Mouse (Mus musculus) intestine, embryonic 16.5 days (tissue): ENCODE data around the gene Psd. TPM values are rescaled to one million over a fixed set of nuclear protein-coding genes. Genes with fewer than 3 reads are reported as not detected.

ENCODE experiments used
- ATAC-seq: fragments of 200-750 bp; cut with Nextera tagmentation; 2 replicates; pipeline ENCODE4 v1.8.0; 2017; ENCODE audit warnings: moderate TSS enrichment, moderate library complexity
- H3K27ac ChIP-seq: fragments of 300-500 bp; sonication (generic); 2 replicates; pipeline ENCODE4 v1.5.1; 2014; ENCODE audit warnings: mild to moderate bottlenecking, low read length
- H3K27me3 ChIP-seq: fragments of 300-500 bp; sonication (generic); replicated peaks from 2 replicates; pipeline ENCODE4 v1.6.1; 2014; ENCODE audit warnings: low read length, control low read depth, mixed read lengths; ENCODE audit not compliant: control insufficient read depth, insufficient read depth
- H3K36me3 ChIP-seq: fragments of 300-500 bp; sonication (generic); 2 replicates; pipeline ENCODE4 v1.6.1; 2014; ENCODE audit warnings: low read length, control low read depth; ENCODE audit not compliant: control insufficient read depth, insufficient read depth
- H3K4me1 ChIP-seq: fragments of 300-500 bp; sonication (generic); 2 replicates; pipeline ENCODE4 v1.6.1; 2014; ENCODE audit warnings: low read length, control low read depth, mixed read lengths; ENCODE audit not compliant: control insufficient read depth, insufficient read depth
- H3K4me2 ChIP-seq: fragments of 300-500 bp; sonication (generic); 2 replicates; pipeline ENCODE4 v1.6.1; 2014; ENCODE audit warnings: low read depth, low read length, control low read depth
- H3K4me3 ChIP-seq: fragments of 300-500 bp; sonication (generic); 2 replicates; pipeline ENCODE4 v1.5.1; 2014; ENCODE audit warnings: mild to moderate bottlenecking, low read length
- H3K9ac ChIP-seq: fragments of 300-500 bp; sonication (generic); 2 replicates; pipeline ENCODE4 v1.6.1; 2014; ENCODE audit warnings: low read depth, low read length
- H3K9me3 ChIP-seq: fragments of 300-500 bp; sonication (generic); 2 replicates; pipeline ENCODE4 v1.6.1; 2016; ENCODE audit warnings: low read length, control low read depth; ENCODE audit not compliant: control insufficient read depth
- WGBS: fragments of 180-500 bp; shearing (Covaris S2); extraction: QIAGEN DNeasy Blood & Tissue Kit; methylation state at CpG from one replicate; pipeline ENCODE4 v1.1.7; 2014; 5-methylcytosine and 5-hydroxymethylcytosine counted together
- polyA plus RNA-seq: library from polyadenylated mRNA; unstranded; fragments of >200 nt; fragmentation: Nextera tagmentation; extraction: Ambion mirVana; gene quantifications from 2 replicates; pipeline ENCODE4 v1.2.1, GENCODE M21; 2015

Gene Psd
- polyA plus RNA-seq, 1 experiment from 2014 or later, result 13.2 TPM

- no peak; the same call in 1 of the 2 replicates for ATAC-seq
- H3K9me3 ChIP-seq, result no peaks in the 10 kb centered on the region
- peak overlapping the region; percentile 51; the same call in 1 of the 2 replicates for H3K4me2 ChIP-seq
- peaks cover 16% of the 10 kb centered on the region for H3K4me1 ChIP-seq
- WGBS, result 77% methylated on average over 7 of the region's 7 CpGs
- H3K27ac ChIP-seq, result peak overlapping the region; percentile 45
- H3K27me3 ChIP-seq, result peaks cover 3% of the 10 kb centered on the region; the same call in 1 of the 2 replicates
- peak overlapping the region; percentile 62; the same call in 1 of the 2 replicates for H3K9ac ChIP-seq
- H3K36me3 ChIP-seq, result no peaks in the 10 kb centered on the region
- no peak overlapping the region for H3K4me3 ChIP-seq
Measured at GRCm38 (mm10) chr19:46339287-46339971, 12.5 kb upstream of the Psd start.

- Histone ChIP-seq H3K27me3 (peaks cover 3% of the 10 kb centered on the region; the same call in 1 of the 2 replicates), H3K36me3 (no peaks in the 10 kb centered on the region), H3K9ac (peak overlapping the region; percentile 62), H3K4me1 (peaks cover 16% of the 10 kb centered on the region), H3K9me3 (no peaks in the 10 kb centered on the region), H3K4me3 (peak overlapping the region; percentile 85), H3K4me2 (peak overlapping the region; percentile 51), H3K27ac (peak overlapping the region; percentile 39)
- 50% methylated on average over 6 of the region's 6 CpGs for whole genome bisulfite sequencing
- ATAC-seq, result peak; percentile 9
Measured at GRCm38 (mm10) chr19:46338942-46339286, 12.0 kb upstream of the Psd start.

GRCm38 (mm10) chr19:46338331-46338936 is 11.5 kb upstream of the Psd start, which contains the start of gene Cuedc2:
Cuedc2 (minus strand) TSS chr19:46338702.
- Histone ChIP-seq H3K4me2 (peak within 1 kb of the TSS; percentile 81), H3K27ac (peak within 1 kb of the TSS; percentile 45), H3K36me3 (no peaks in the 10 kb centered on the region), H3K9me3 (no peaks in the 10 kb centered on the region), H3K27me3 (peaks cover 3% of the 10 kb centered on the region; the same call in 1 of the 2 replicates), H3K4me3 (peak within 1 kb of the TSS; percentile 85), H3K4me1 (peaks cover 16% of the 10 kb centered on the region), H3K9ac (peak within 1 kb of the TSS; percentile 86)
- under 1% methylated on average over 31 of the region's 31 CpGs for WGBS
- ATAC-seq, result peak; percentile 87

GRCm38 (mm10) chr19:46337719-46338330 is 10.9 kb upstream of the Psd start:
- H3K9me3 ChIP-seq, result no peaks in the 10 kb centered on the region
- peak overlapping the region; percentile 81 for H3K4me2 ChIP-seq
- H3K27me3 ChIP-seq, result peaks cover 3% of the 10 kb centered on the region; the same call in 1 of the 2 replicates
- H3K4me3 ChIP-seq, result peak overlapping the region; percentile 85
- 33% methylated on average over 15 of the region's 15 CpGs for WGBS
- H3K9ac ChIP-seq, result peak overlapping the region; percentile 86
- H3K27ac ChIP-seq, result peak overlapping the region; percentile 18; the same call in 1 of the 2 replicates
- no peaks in the 10 kb centered on the region for H3K36me3 ChIP-seq
- 0 out of 2 replicates have a peak, but pooled peaks have one; percentile 2 for ATAC-seq
- H3K4me1 ChIP-seq, result peaks cover 16% of the 10 kb centered on the region

- no peaks in the 10 kb centered on the region for H3K27me3 ChIP-seq
- no peak overlapping the region for H3K4me3 ChIP-seq
- peaks cover 6% of the 10 kb centered on the region; the same call in 1 of the 2 replicates for H3K36me3 ChIP-seq
- peaks cover 20% of the 10 kb centered on the region for H3K4me1 ChIP-seq
- ATAC-seq, result no peak
- WGBS, result 88% methylated on average over 3 of the region's 3 CpGs
- no peaks in the 10 kb centered on the region for H3K9me3 ChIP-seq
- H3K27ac ChIP-seq, result no peak overlapping the region
- no peak overlapping the region for H3K4me2 ChIP-seq
- H3K9ac ChIP-seq, result no peak overlapping the region
Measured at GRCm38 (mm10) chr19:46333906-46334305, 7.0 kb upstream of the Psd start.

GRCm38 (mm10) chr19:46332721-46333339 is 5.9 kb upstream of the Psd start:
- Histone ChIP-seq H3K9me3 (no peaks in the 10 kb centered on the region), H3K36me3 (peaks cover 6% of the 10 kb centered on the region; the same call in 1 of the 2 replicates), H3K9ac (no peak overlapping the region), H3K4me3 (no peak overlapping the region), H3K27me3 (no peaks in the 10 kb centered on the region), H3K27ac (no peak overlapping the region), H3K4me2 (no peak overlapping the region), H3K4me1 (peaks cover 16% of the 10 kb centered on the region)
- 72% methylated on average over 7 of the region's 7 CpGs for WGBS
- no peak for ATAC-seq

- H3K27me3 ChIP-seq, result 0 out of 2 replicates have a peak, but pooled peaks cover 2% of the 10 kb centered on the region
- ATAC-seq, result no peak
- H3K27ac ChIP-seq, result no peak overlapping the region
- no peak overlapping the region for H3K4me3 ChIP-seq
- peaks cover 6% of the 10 kb centered on the region; the same call in 1 of the 2 replicates for H3K36me3 ChIP-seq
- no peak overlapping the region for H3K9ac ChIP-seq
- H3K4me2 ChIP-seq, result no peak overlapping the region
- 81% methylated on average over 3 of the region's 3 CpGs for WGBS
- no peaks in the 10 kb centered on the region for H3K9me3 ChIP-seq
- peaks cover 21% of the 10 kb centered on the region for H3K4me1 ChIP-seq
Measured at GRCm38 (mm10) chr19:46331936-46332335, 5.0 kb upstream of the Psd start.

- peaks cover 27% of the 10 kb centered on the region for H3K4me1 ChIP-seq
- no peak for ATAC-seq
- H3K27ac ChIP-seq, result no peak overlapping the region
- peaks cover 6% of the 10 kb centered on the region; the same call in 1 of the 2 replicates for H3K36me3 ChIP-seq
- no peaks in the 10 kb centered on the region for H3K9me3 ChIP-seq
- peaks cover 8% of the 10 kb centered on the region; the same call in 1 of the 2 replicates for H3K27me3 ChIP-seq
- no peak overlapping the region for H3K9ac ChIP-seq
- H3K4me2 ChIP-seq, result no peak overlapping the region
- no peak overlapping the region for H3K4me3 ChIP-seq
- WGBS, result 88% methylated on average over 14 of the region's 14 CpGs
Measured at GRCm38 (mm10) chr19:46331326-46331725, 4.4 kb upstream of the Psd start.

GRCm38 (mm10) chr19:46330696-46331095 is 3.7 kb upstream of the Psd start:
- no peaks in the 10 kb centered on the region for H3K9me3 ChIP-seq
- no peak overlapping the region for H3K4me3 ChIP-seq
- peaks cover 14% of the 10 kb centered on the region; the same call in 1 of the 2 replicates for H3K27me3 ChIP-seq
- H3K9ac ChIP-seq, result no peak overlapping the region
- no peak for ATAC-seq
- no peak overlapping the region for H3K4me2 ChIP-seq
- H3K4me1 ChIP-seq, result peaks cover 28% of the 10 kb centered on the region
- peaks cover 6% of the 10 kb centered on the region; the same call in 1 of the 2 replicates for H3K36me3 ChIP-seq
- no peak overlapping the region for H3K27ac ChIP-seq
- 88% methylated on average over 12 of the region's 12 CpGs for WGBS
